16 mouse cellular contexts compared by ENCODE assay signal in the genomic region with DNA sequence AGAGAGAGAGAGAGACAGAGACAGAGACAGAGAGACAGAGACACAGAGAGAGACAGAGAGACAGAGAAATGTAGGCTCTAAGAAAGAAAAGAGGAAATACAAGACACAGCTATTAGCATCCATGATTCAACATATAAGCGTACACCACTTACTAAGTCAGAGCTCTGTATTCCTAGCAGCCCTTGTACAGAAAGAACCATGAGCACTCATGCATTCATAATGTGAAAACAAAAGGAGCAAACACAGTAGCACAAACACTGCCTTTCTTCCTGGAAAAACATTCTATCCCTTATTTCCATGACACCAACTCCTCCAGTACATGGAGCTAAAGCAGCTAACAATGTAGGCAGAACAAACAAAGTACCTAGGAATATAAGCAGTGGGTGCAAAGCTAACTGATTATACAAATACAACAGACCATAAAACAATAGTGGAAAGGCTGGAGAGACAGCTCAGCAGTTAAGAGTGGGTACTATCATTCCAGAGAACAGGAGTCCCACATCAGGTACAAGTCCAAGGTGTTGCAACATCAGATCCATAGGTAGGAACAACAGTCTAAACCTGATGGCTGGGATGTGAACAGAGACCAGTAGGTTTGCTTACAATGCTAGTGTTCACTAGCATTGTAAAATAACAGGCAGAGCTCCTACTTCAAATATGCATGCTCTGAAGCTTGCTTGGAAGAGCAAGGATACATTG. TPM values are rescaled to one million over a fixed set of nuclear protein-coding genes. Genes with fewer than 3 reads are reported as not detected.
DNase-seq lines count a peak whose midpoint lies in the region; ATAC-seq and TF ChIP-seq lines count a peak whose summit lies in the region.
"Had no signal": no experiment of that assay in that cellular context is flagged by ENCODE, and none has a peak within 500 bp of the region (broad histone marks: within the 10 kb centered on the region; RNA-seq: fewer than 3 reads in every experiment).

No protein-coding gene starts in this region.

- TF ChIP-seq CTCF in hindbrain, postnatal 0 days (IDR thresholded peaks at IDR 0.05; ENCODE audit: low read depth) = no peak

- H3K27me3 ChIP-seq in neural tube, embryonic 11.5 days (ENCODE audit: control insufficient read depth, insufficient read depth, low read length) = no peaks in the 10 kb centered on the region
- H3K27me3 ChIP-seq in neural tube, embryonic 15.5 days (replicated peaks) = no peaks in the 10 kb centered on the region
- H3K27me3 ChIP-seq in hindbrain, postnatal 0 days (ENCODE audit: insufficient read depth, low read length) = no peaks in the 10 kb centered on the region
- H3K27me3 ChIP-seq: embryonic facial prominence, embryonic 15.5 days; heart, embryonic 12.5 days; limb, embryonic 13.5 days had no signal

- intact Hi-C loops in gastrocnemius, postnatal 14 days (cut with DNase I; ENCODE audit: low total_unique reads) = no loop called here

- no peak overlapping the region for H3K4me2 ChIP-seq in neural tube, embryonic 11.5 days (ENCODE audit: low read depth)
- no peak overlapping the region for H3K4me2 ChIP-seq in neural tube, embryonic 15.5 days
- H3K4me2 ChIP-seq in hindbrain, postnatal 0 days (ENCODE audit: low read depth, low read length) = no peak overlapping the region
- H3K4me2 ChIP-seq: embryonic facial prominence, embryonic 15.5 days; heart, embryonic 12.5 days; limb, embryonic 13.5 days had no signal

- H3K9ac ChIP-seq in neural tube, embryonic 11.5 days (ENCODE audit: low read length) = no peak overlapping the region
- H3K9ac ChIP-seq in neural tube, embryonic 15.5 days (replicated peaks) = no peak overlapping the region
- no peak overlapping the region for H3K9ac ChIP-seq in hindbrain, postnatal 0 days (replicated peaks; ENCODE audit: low read length)
- H3K9ac ChIP-seq: embryonic facial prominence, embryonic 15.5 days; heart, embryonic 12.5 days; limb, embryonic 13.5 days; liver, postnatal 0 days had no signal

- no peaks in the 10 kb centered on the region for H3K36me3 ChIP-seq in neural tube, embryonic 11.5 days (ENCODE audit: control insufficient read depth, insufficient read depth, low read length)
- no peaks in the 10 kb centered on the region for H3K36me3 ChIP-seq in neural tube, embryonic 15.5 days
- no peaks in the 10 kb centered on the region for H3K36me3 ChIP-seq in hindbrain, postnatal 0 days (ENCODE audit: insufficient read depth, low read length)
- H3K36me3 ChIP-seq: embryonic facial prominence, embryonic 15.5 days; heart, embryonic 12.5 days; limb, embryonic 13.5 days; midbrain, embryonic 10.5 days had no signal

- H3K9me3 ChIP-seq in neural tube, embryonic 11.5 days (ENCODE audit: control insufficient read depth, low read length) = no peaks in the 10 kb centered on the region
- no peaks in the 10 kb centered on the region for H3K9me3 ChIP-seq in neural tube, embryonic 15.5 days (replicated peaks)
- H3K9me3 ChIP-seq in hindbrain, postnatal 0 days (ENCODE audit: low read length) = no peaks in the 10 kb centered on the region
- H3K9me3 ChIP-seq: embryonic facial prominence, embryonic 15.5 days; heart, embryonic 12.5 days; limb, embryonic 13.5 days; midbrain, embryonic 10.5 days had no signal

- no peak overlapping the region for H3K27ac ChIP-seq in neural tube, embryonic 11.5 days (ENCODE audit: low read depth, low read length)
- H3K27ac ChIP-seq in neural tube, embryonic 15.5 days (replicated peaks) = no peak overlapping the region
- no peak overlapping the region for H3K27ac ChIP-seq in hindbrain, postnatal 0 days
- H3K27ac ChIP-seq: embryonic facial prominence, embryonic 15.5 days; limb, embryonic 13.5 days; midbrain, embryonic 10.5 days had no signal

- H3K4me1 ChIP-seq in neural tube, embryonic 11.5 days (ENCODE audit: control insufficient read depth, insufficient read depth, low read length) = no peaks in the 10 kb centered on the region
- no peaks in the 10 kb centered on the region for H3K4me1 ChIP-seq in neural tube, embryonic 15.5 days
- no peaks in the 10 kb centered on the region for H3K4me1 ChIP-seq in hindbrain, postnatal 0 days (ENCODE audit: insufficient read depth, low read length)
- H3K4me1 ChIP-seq: embryonic facial prominence, embryonic 15.5 days; heart, embryonic 12.5 days; limb, embryonic 13.5 days; midbrain, embryonic 10.5 days had no signal

- 88% methylated on average over 1 of the region's 1 CpGs for WGBS in neural tube, embryonic 11.5 days
- 63% methylated on average over 1 of the region's 1 CpGs for WGBS in neural tube, embryonic 15.5 days
- WGBS in hindbrain, postnatal 0 days = 40% methylated on average over 1 of the region's 1 CpGs

- no peak overlapping the region for H3K4me3 ChIP-seq in neural tube, embryonic 11.5 days (ENCODE audit: low read depth, low read length)
- no peak overlapping the region for H3K4me3 ChIP-seq in neural tube, embryonic 15.5 days (replicated peaks)
- no peak overlapping the region for H3K4me3 ChIP-seq in hindbrain, postnatal 0 days (ENCODE audit: low read length)
- H3K4me3 ChIP-seq: embryonic facial prominence, embryonic 15.5 days; heart, embryonic 12.5 days; limb, embryonic 13.5 days; midbrain, embryonic 10.5 days had no signal

- peak; percentile 13 for DNase-seq in embryo, embryonic 10 days (ENCODE audit: low spot score)
- no peak for DNase-seq in embryo, embryonic 9.5 days (ENCODE audit: extremely low spot score)
- DNase-seq in neural tube, embryonic 11.5 days (ENCODE audit: low spot score) = no peak
- DNase-seq in hindbrain, postnatal 0 days (ENCODE audit: low spot score) = peak; percentile 19
- DNase-seq in telencephalon, adult 2 months (ENCODE audit: low read depth, low spot score) = peak; percentile 22
- no peak for DNase-seq in urinary bladder, postnatal 36 days (ENCODE audit: low spot score in 2 of 2)
- DNase-seq in gastrocnemius, postnatal 14 days = no peak
- DNase-seq: adrenal gland, postnatal 25 days; cerebellum, postnatal 10 days; liver, postnatal 0 days; thymus, postnatal 36 days had no signal

- peak; percentile 58; the same call in 1 of the 2 replicates for ATAC-seq in neural tube, embryonic 11.5 days (ENCODE audit: insufficient read depth, low FRiP score, low TSS enrichment)
- no peak for ATAC-seq in neural tube, embryonic 15.5 days (ENCODE audit: low FRiP score)
- no peak for ATAC-seq in hindbrain, postnatal 0 days
- ATAC-seq: liver, postnatal 0 days had no signal

RNA-seq across cellular contexts. Expression of gene Tbl1x, which starts 58.7 kb away (rescaled TPM):
- polyA plus RNA-seq in neural tube, embryonic 11.5 days (2014; fragmentation: Nextera tagmentation; extraction: Ambion mirVana) = 77.6 and 81.1 TPM in 2 replicates
- polyA plus RNA-seq in neural tube, embryonic 15.5 days (2015; fragmentation: Nextera tagmentation; extraction: Ambion mirVana) = 41.4 and 49.7 TPM in 2 replicates
- total RNA-seq in hindbrain, postnatal 0 days (2014; rRNA removed) = 42.7 and 46.7 TPM in 2 replicates
- polyA plus RNA-seq in hindbrain, postnatal 0 days (2015; fragmentation: Nextera tagmentation; extraction: Ambion mirVana) = 32.6 and 33.4 TPM in 2 replicates
- 10 to 100 TPM; 14.0 to 16.1 TPM for total RNA-seq in gastrocnemius, postnatal 14 days (2021)

Comparison
In these comparisons a context has a peak if more than half of its experiments do, and no peak if none do; other contexts are left out.
1. DNase-seq: peak in embryo, embryonic 10 days (single experiment), hindbrain, postnatal 0 days (single experiment) and telencephalon, adult 2 months (single experiment); none in embryo, embryonic 9.5 days (single experiment), neural tube, embryonic 11.5 days (single experiment), urinary bladder, postnatal 36 days (0 of 2) and gastrocnemius, postnatal 14 days (single experiment).